Mouse (Mus musculus): ENCODE measurements around the gene Dap3. TPM values are rescaled to one million over a fixed set of nuclear protein-coding genes. Genes with fewer than 3 reads are reported as not detected.
"Not testable (repeated sequence)": the region's sequence is repeated elsewhere in the genome, so short reads cannot be mapped to it uniquely, and the experiment has no call there.

Gene Dap3
- polyA plus RNA-seq, 1 experiment from 2014 or later: 123 TPM

GRCm38 (mm10) chr3:88893011-88893410 lies 58.0 kb downstream of the Dap3 start:
- H3K9me3 ChIP-seq (replicated peaks; ENCODE audit: control insufficient read depth, low read length, poor library complexity, severe bottlenecking); H3K27me3 ChIP-seq (ENCODE audit: control insufficient read depth, insufficient read depth, low read depth, low read length); H3K27ac ChIP-seq (ENCODE audit: low read length); H3K36me3 ChIP-seq (ENCODE audit: control insufficient read depth, insufficient read depth, low read length); ATAC-seq; H3K4me2 ChIP-seq (ENCODE audit: low read length); H3K4me1 ChIP-seq (ENCODE audit: control insufficient read depth, insufficient read depth, low read length); H3K9ac ChIP-seq (ENCODE audit: low read depth, low read length); H3K4me3 ChIP-seq (ENCODE audit: low read depth, low read length): not testable (repeated sequence)
- 97% methylated on average over 7 of the region's 7 CpGs for WGBS

- 98% methylated on average over 4 of the region's 4 CpGs for WGBS
- H3K9me3 ChIP-seq (replicated peaks; ENCODE audit: control insufficient read depth, low read length, poor library complexity, severe bottlenecking); H3K4me2 ChIP-seq (ENCODE audit: low read length); H3K36me3 ChIP-seq (ENCODE audit: control insufficient read depth, insufficient read depth, low read length); H3K4me1 ChIP-seq (ENCODE audit: control insufficient read depth, insufficient read depth, low read length); H3K27me3 ChIP-seq (ENCODE audit: control insufficient read depth, insufficient read depth, low read depth, low read length); H3K9ac ChIP-seq (ENCODE audit: low read depth, low read length); H3K27ac ChIP-seq (ENCODE audit: low read length); H3K4me3 ChIP-seq (ENCODE audit: low read depth, low read length); ATAC-seq: not testable (repeated sequence)
Observed at GRCm38 (mm10) chr3:88882536-88882935, 68.4 kb downstream of the Dap3 start.

Other genes starting within 250 kb of the Dap3 start
- gene Rit1, start 234.3 kb downstream of the Dap3 start, polyA plus RNA-seq (2015; fragmentation: Nextera tagmentation; extraction: Ambion mirVana): 59.4 and 65.6 TPM in 2 replicates
- 217 and 225 TPM in 2 replicates for gene Syt11, start 176.0 kb downstream of the Dap3 start, polyA plus RNA-seq (2015; fragmentation: Nextera tagmentation; extraction: Ambion mirVana)
- gene Gon4l, start 116.0 kb downstream of the Dap3 start, polyA plus RNA-seq (2015; fragmentation: Nextera tagmentation; extraction: Ambion mirVana): 13.7 and 14.2 TPM in 2 replicates
- gene Msto1, start 37.2 kb downstream of the Dap3 start, polyA plus RNA-seq (2015; fragmentation: Nextera tagmentation; extraction: Ambion mirVana): 46.9 and 51.2 TPM in 2 replicates
- 19.0 and 21.9 TPM in 2 replicates for gene Ash1l, start 559 bp downstream of the Dap3 start, polyA plus RNA-seq (2015; fragmentation: Nextera tagmentation; extraction: Ambion mirVana)
- gene Rusc1, start 142.1 kb upstream of the Dap3 start, polyA plus RNA-seq (2015; fragmentation: Nextera tagmentation; extraction: Ambion mirVana): 101 and 103 TPM in 2 replicates
- 0.14 TPM in 1 of 2 replicates, not detected in the other for gene Gm43738, start 149.9 kb upstream of the Dap3 start, polyA plus RNA-seq (2015; fragmentation: Nextera tagmentation; extraction: Ambion mirVana)
- 512 and 577 TPM in 2 replicates for gene Fdps, start 150.8 kb upstream of the Dap3 start, polyA plus RNA-seq (2015; fragmentation: Nextera tagmentation; extraction: Ambion mirVana)
- gene Pklr, start 185.0 kb upstream of the Dap3 start, polyA plus RNA-seq (2015; fragmentation: Nextera tagmentation; extraction: Ambion mirVana): 0.30 TPM in 1 of 2 replicates, not detected in the other
- 59.1 and 65.9 TPM in 2 replicates for gene Hcn3, start 209.0 kb upstream of the Dap3 start, polyA plus RNA-seq (2015; fragmentation: Nextera tagmentation; extraction: Ambion mirVana)
- 15.9 and 19.7 TPM in 2 replicates for gene Clk2, start 213.6 kb upstream of the Dap3 start, polyA plus RNA-seq (2015; fragmentation: Nextera tagmentation; extraction: Ambion mirVana)
- 145 and 152 TPM in 2 replicates for gene Scamp3, start 226.3 kb upstream of the Dap3 start, polyA plus RNA-seq (2015; fragmentation: Nextera tagmentation; extraction: Ambion mirVana)
- 31.8 and 33.6 TPM in 2 replicates for gene Fam189b, start 232.0 kb upstream of the Dap3 start, polyA plus RNA-seq (2015; fragmentation: Nextera tagmentation; extraction: Ambion mirVana)